Mouse (Mus musculus): ENCODE measurements around the gene Tbx5.

Gene Tbx5

GRCm38 (mm10) chr5:119857052-119857451 lies 24.6 kb downstream of the Tbx5 start:
- TF ChIP-seq GATA4 (IDR thresholded peaks at IDR 0.05; ENCODE audit: insufficient replicate concordance, low read length) = no peak

GRCm38 (mm10) chr5:119861301-119861700 lies 28.8 kb downstream of the Tbx5 start:
- TF ChIP-seq GATA4 (IDR thresholded peaks at IDR 0.05; ENCODE audit: insufficient replicate concordance, low read length) = no peak

- no peak for TF ChIP-seq GATA4 (IDR thresholded peaks at IDR 0.05; ENCODE audit: insufficient replicate concordance, low read length)
Observed at GRCm38 (mm10) chr5:119862431-119862830, 30.0 kb downstream of the Tbx5 start.

GRCm38 (mm10) chr5:119866277-119867235 lies 34.1 kb downstream of the Tbx5 start:
- no peak for TF ChIP-seq GATA4 (IDR thresholded peaks at IDR 0.05; ENCODE audit: insufficient replicate concordance, low read length)

GRCm38 (mm10) chr5:119867986-119868385 lies 35.5 kb downstream of the Tbx5 start:
- no peak for TF ChIP-seq GATA4 (IDR thresholded peaks at IDR 0.05; ENCODE audit: insufficient replicate concordance, low read length)

- peak; percentile 96 for TF ChIP-seq GATA4 (IDR thresholded peaks at IDR 0.05; ENCODE audit: insufficient replicate concordance, low read length)
Observed at GRCm38 (mm10) chr5:119875421-119875820, 43.0 kb downstream of the Tbx5 start.

GRCm38 (mm10) chr5:119877185-119877584 lies 44.7 kb downstream of the Tbx5 start:
- no peak for TF ChIP-seq GATA4 (IDR thresholded peaks at IDR 0.05; ENCODE audit: insufficient replicate concordance, low read length)

GRCm38 (mm10) chr5:119885595-119885994 lies 53.1 kb downstream of the Tbx5 start:
- no peak for TF ChIP-seq GATA4 (IDR thresholded peaks at IDR 0.05; ENCODE audit: insufficient replicate concordance, low read length)

- no peak for TF ChIP-seq GATA4 (IDR thresholded peaks at IDR 0.05; ENCODE audit: insufficient replicate concordance, low read length)
Observed at GRCm38 (mm10) chr5:119887381-119887780, 54.9 kb downstream of the Tbx5 start.

GRCm38 (mm10) chr5:119891960-119892359 lies 59.5 kb downstream of the Tbx5 start:
- no peak for TF ChIP-seq GATA4 (IDR thresholded peaks at IDR 0.05; ENCODE audit: insufficient replicate concordance, low read length)

- TF ChIP-seq GATA4 (IDR thresholded peaks at IDR 0.05; ENCODE audit: insufficient replicate concordance, low read length) = no peak
Observed at GRCm38 (mm10) chr5:119893060-119893459, 60.6 kb downstream of the Tbx5 start.

GRCm38 (mm10) chr5:119896605-119897004 lies 64.1 kb downstream of the Tbx5 start:
- TF ChIP-seq GATA4 (IDR thresholded peaks at IDR 0.05; ENCODE audit: insufficient replicate concordance, low read length) = no peak

GRCm38 (mm10) chr5:119916551-119917171 lies 84.2 kb downstream of the Tbx5 start:
- TF ChIP-seq GATA4 (IDR thresholded peaks at IDR 0.05; ENCODE audit: insufficient replicate concordance, low read length) = no peak

GRCm38 (mm10) chr5:119920941-119921340 lies 88.5 kb downstream of the Tbx5 start:
- no peak for TF ChIP-seq GATA4 (IDR thresholded peaks at IDR 0.05; ENCODE audit: insufficient replicate concordance, low read length)

- TF ChIP-seq GATA4 (IDR thresholded peaks at IDR 0.05; ENCODE audit: insufficient replicate concordance, low read length) = no peak
Observed at GRCm38 (mm10) chr5:119922229-119922628, 89.8 kb downstream of the Tbx5 start.

All from liver, adult (tissue).